Mouse (Mus musculus) adrenal gland, postnatal 14 days (tissue): ENCODE data around the gene Pcp2. TPM values are rescaled to one million over a fixed set of nuclear protein-coding genes. Genes with fewer than 3 reads are reported as not detected.

Experiments
- total RNA-seq: library from RNA; stranded (reverse); gene quantifications from 2 replicates; pipeline ENCODE4 v1.2.3, GENCODE M21; 2021

The Pcp2 gene
- total RNA-seq, 1 experiment from 2014 or later, result not detected

Other genes with a start within 250 kb of the Pcp2 start
- gene Arhgef18, start 232.5 kb downstream of the Pcp2 start, total RNA-seq, result 31.0 and 42.0 TPM in 2 replicates
- 12.8 and 13.5 TPM in 2 replicates for gene Pex11g, start 157.9 kb downstream of the Pcp2 start, total RNA-seq
- not detected in 2 replicates for gene Tex45, start 154.7 kb downstream of the Pcp2 start, total RNA-seq
- 19.2 and 24.7 TPM in 2 replicates for gene Zfp358, start 132.4 kb downstream of the Pcp2 start, total RNA-seq
- 31.8 and 37.5 TPM in 2 replicates for gene Mcoln1, start 125.1 kb downstream of the Pcp2 start, total RNA-seq
- 29.9 and 41.0 TPM in 2 replicates for gene Pnpla6, start 110.2 kb downstream of the Pcp2 start, total RNA-seq
- 0.52 TPM in 1 of 2 replicates, not detected in the other for gene C330021F23Rik, start 57.6 kb downstream of the Pcp2 start, total RNA-seq
- gene Camsap3, start 38.3 kb downstream of the Pcp2 start, total RNA-seq, result 8.8 and 10.3 TPM in 2 replicates
- 31.5 and 38.2 TPM in 2 replicates for gene Xab2, start 4.2 kb downstream of the Pcp2 start, total RNA-seq
- gene Pet100, start 4.0 kb downstream of the Pcp2 start, total RNA-seq, result 121 TPM in 2 replicates
- gene Stxbp2, start 5.4 kb upstream of the Pcp2 start, total RNA-seq, result 79.6 and 116 TPM in 2 replicates
- 9.5 and 19.9 TPM in 2 replicates for gene Retn, start 30.2 kb upstream of the Pcp2 start, total RNA-seq
- 0.37 and 0.75 TPM in 2 replicates for gene Mcemp1, start 40.2 kb upstream of the Pcp2 start, total RNA-seq
- 26.9 and 29.5 TPM in 2 replicates for gene Fcor, start 46.8 kb upstream of the Pcp2 start, total RNA-seq
- gene Trappc5, start 50.8 kb upstream of the Pcp2 start, total RNA-seq, result 19.6 and 22.0 TPM in 2 replicates
- 0.63 and 11.8 TPM in 2 replicates for gene Fcer2a, start 68.6 kb upstream of the Pcp2 start, total RNA-seq
- gene Clec4g, start 95.1 kb upstream of the Pcp2 start, total RNA-seq, result 2.6 and 7.4 TPM in 2 replicates
- 0.52 and 0.94 TPM in 2 replicates for gene Cd209a, start 123.4 kb upstream of the Pcp2 start, total RNA-seq
- not detected in 2 replicates for gene Cd209e, start 228.8 kb upstream of the Pcp2 start, total RNA-seq